Mouse (Mus musculus): ENCODE measurements around the gene Spata3.
"Not testable (repeated sequence)": the region's sequence is repeated elsewhere in the genome, so short reads cannot be mapped to it uniquely, and the experiment has no call there.

The Spata3 gene

DNA sequence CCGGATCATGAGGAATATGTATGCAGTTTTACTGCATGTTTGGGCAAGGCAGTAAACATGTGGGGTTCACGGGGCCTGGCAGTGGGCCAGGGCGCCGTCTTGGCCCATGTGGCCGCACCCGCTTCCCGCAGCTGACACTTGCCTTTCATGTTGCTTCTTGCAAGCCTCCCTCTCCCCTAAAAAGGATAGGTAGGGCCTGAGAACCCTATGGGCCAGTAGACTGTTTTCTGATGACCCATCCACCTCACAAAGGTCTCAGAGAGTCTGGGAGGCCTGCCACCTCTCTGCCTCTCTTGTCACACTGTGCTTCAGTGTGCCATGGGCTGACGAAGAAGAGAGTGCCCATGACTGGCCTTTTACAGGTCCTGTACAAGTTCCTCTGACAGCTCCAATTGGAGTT lies at the start of gene Spata3:
Gene Spata3, plus strand, starts transcription at position 301 of the 400 bp plus-strand sequence.
- no peak for DNase-seq (ENCODE audit: low spot score in 2 of 2)

DNA sequence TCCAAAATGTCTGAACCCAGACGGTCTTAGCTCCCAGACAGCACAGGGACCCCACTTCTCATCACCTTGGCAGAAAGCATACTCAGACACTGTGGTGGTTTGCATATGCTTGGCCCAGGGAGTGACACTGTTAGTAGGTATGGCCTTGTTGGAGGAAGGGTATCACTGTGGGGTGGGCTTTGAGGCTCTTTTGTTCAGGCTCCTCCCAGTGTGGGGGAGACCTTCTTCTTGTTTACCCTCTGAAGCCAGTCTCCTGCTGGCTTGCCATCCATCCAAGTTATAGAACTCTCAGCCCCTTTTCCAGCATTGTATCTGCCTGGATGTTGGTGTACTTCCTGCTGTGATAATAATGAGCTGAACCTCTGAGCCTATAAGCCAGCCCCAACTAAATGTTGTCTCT lies 47.5 kb upstream of the Spata3 start:
- DNase-seq (ENCODE audit: low spot score in 2 of 2), result no peak

DNA sequence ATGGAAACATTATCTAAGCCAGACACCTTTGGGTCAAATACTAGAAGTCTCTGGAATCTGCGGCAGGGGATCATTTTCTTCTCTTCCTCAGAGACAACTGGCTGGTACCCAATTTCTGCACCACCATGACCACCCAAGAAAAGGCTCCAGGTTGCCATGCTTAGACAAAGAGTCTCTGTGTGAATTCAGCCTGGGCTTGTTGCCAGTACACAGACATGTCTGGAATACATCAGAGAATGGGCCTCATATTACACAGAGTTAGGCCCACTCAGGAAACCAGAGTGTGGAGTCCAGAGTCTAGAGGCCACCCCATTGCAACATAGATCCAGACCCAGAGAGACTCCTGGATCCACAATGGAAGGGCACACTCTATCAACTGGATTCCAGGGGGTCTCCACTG lies 47.1 kb upstream of the Spata3 start:
- peak in 1 of 2 experiments; percentile 30 for DNase-seq (ENCODE audit: low spot score in 2 of 2)

DNA sequence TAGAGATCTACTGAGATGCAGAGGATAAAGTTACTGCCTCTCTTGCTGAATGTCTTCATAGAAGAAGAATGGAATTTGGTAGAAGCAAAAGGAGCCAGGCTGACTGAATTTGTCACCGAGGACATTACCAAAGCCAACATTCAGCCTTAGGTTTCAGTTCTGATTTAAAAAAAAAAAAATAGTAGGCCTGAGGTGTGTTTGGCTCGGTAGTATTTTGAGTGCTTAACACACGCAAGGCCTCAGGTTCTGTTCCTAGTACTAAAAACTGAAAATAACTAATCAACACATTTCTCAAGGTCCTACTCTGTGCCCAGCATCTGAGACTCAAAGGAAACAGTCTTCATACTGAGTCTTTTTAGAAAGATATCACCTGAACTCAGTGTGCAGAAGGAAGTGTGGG lies 45.5 kb upstream of the Spata3 start:
- no peak for DNase-seq (ENCODE audit: low spot score in 2 of 2)

DNA sequence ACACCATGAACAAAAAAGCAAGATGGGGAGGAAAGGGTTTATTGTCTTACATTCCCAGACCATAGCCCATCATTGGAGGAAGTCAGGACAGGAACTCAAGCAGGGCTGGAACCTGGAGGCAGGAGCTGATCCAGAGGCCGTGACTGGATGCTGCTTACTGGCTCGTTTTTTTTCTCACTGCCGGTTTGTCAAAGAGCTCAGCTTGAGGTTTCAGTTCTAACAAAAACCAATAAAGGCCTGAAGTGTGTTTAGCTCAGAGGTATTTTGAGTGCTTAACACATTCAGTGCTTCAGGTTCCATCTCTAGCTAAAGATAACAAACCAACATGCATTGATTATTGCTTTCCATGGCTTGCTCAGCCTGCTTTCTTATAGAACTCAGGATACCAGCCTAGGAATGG lies 44.3 kb upstream of the Spata3 start:
- DNase-seq (ENCODE audit: low spot score in 2 of 2), result no peak

DNA sequence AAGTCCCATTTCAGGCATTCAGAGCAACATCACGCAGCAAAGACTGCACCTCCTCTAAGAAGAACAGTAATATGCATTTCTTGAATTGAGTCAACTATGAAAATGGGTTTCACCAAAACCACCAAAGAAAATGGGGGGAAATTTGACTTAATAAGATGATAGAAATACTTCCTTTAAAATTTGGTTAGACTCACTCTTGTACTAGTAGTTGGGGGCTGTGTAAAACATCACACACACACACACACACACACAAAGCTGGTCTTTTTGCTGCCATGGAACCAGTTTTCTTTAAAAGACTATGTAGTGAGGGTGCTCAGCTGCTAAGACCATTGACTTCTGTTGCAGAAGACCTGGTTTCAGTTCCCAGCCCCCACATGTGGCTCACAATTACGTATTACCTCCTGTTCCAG lies 43.1 kb upstream of the Spata3 start:
- no peak for DNase-seq (ENCODE audit: low spot score in 2 of 2)

DNA sequence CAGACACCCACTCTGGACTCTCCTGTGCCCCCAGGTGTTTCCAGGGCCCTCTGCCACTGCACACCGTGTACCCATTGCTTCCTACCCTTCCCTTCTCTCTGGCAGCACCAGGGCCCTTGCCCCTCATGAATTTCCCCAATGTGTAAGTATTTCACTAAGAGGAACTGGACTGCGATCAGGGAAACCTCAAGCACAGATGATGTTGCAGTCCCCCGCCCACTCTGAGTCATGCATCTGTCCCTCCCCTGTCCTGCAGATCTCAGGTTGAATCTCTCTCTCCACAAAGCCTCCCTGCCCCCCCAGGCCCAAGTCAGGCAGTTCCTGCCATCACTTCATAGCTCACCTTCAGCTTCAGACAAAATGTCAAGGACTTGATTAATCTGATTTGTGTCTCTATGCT lies 38.9 kb upstream of the Spata3 start:
- DNase-seq (ENCODE audit: low spot score in 2 of 2), result no peak

DNA sequence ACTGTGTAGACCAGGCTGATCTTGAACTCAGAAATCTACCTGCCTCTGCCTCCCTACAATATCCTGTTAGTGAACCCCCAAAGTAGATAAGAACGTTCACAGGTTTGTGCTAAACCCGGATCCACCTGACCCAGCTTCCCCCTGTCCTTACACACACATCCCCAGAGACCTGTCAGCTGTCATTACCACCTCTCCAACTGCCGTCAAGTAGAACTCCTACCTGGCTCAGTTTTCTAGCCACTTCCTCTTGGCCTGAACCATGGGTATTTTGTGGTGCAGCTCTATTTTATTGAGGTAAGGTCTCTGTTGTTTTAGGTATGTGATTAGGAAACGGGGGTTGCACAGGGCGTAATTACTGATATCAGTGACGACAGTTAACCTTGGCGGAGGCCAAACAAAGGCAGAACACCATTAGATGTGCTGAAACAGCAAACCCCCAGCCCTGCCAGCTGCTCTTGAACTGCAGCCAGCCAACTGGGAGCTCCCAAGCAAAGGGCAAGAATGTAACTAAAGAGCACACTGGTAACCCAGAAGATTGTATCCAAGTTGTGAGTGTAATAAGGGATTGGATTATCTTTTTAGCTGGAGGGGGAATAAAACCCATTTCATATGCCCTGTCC lies 34.8 kb upstream of the Spata3 start:
- no peak for DNase-seq (ENCODE audit: low spot score in 2 of 2)

DNA sequence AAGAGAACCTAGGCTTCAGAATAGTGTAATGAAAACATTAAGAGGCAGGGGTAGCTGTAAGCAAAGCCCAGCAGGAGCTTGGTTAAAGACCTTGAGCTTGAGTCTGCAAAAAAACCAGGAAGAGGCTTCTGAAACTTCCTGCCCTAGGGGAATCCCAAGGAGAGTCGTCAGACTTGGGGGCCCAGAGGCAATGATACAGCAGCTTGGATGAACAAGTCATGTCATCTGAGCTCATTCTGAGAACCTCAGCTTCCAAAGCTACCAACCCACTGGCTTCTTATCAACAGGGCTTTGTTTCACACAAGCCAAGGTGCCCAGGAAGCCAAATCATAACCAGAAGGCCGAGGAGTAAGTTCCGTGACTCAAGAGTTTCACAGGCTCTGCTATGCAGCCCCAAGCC lies 30.8 kb upstream of the Spata3 start:
- no peak for DNase-seq (ENCODE audit: low spot score in 2 of 2)

DNA sequence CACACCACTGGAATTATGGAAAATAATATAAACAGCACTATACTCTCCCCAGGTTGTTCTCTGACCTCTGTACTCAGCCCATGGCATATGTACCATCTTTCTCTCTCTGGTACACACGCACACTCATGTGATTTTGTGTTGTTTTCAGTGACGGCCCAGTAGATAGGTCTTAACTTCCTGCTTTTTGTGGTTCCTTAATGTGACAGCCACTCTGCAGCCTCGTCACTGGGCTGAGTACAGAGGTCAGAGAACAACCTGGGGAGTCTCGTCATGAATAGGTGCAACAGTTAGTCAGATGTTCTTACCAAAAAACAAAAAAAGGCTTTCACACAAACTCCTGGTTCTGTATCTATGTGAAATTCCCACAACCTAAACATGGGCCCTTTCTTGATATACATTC lies 28.3 kb upstream of the Spata3 start:
- DNase-seq (ENCODE audit: low spot score in 2 of 2), result no peak

DNA sequence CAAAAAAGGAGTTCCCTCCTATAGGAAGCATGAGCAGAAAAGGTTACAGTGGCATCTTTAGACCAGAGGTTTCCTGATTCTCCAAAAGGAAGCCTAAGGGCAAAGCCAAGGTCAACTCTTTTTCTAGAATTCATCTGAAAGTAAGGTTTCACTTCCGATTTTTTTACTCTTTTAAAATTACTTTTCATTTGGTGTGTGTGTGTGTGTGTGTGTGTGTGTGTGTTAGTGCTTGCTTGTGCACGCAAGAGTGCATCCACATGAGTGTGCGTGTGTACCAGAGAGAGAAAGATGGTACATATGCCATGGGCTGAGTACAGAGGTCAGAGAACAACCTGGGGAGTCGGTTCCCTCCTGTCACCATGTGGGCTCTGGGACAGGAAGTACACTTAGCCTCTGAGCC lies 27.7 kb upstream of the Spata3 start:
- not testable (repeated sequence) for DNase-seq (ENCODE audit: low spot score in 2 of 2)

DNA sequence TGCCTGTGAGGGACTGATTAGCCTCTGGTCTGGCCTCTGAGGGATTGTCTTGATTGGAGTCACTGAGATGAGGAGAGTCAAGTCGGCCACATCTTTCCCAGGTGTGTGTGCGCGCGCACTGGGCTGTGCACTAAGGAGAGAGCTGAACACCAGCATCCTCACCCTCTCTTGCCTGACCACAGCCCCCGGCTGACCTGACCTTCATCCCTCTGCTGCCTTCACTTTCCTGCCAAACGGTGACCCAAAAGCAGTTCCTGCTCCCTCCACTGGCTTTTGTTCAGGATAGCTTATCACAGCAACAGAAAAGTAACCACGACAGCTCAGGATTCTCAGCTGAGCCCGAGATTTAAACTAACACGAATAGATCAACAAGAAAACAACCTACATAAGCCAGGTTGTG lies 24.4 kb upstream of the Spata3 start:
- DNase-seq (ENCODE audit: low spot score in 2 of 2), result no peak

DNA sequence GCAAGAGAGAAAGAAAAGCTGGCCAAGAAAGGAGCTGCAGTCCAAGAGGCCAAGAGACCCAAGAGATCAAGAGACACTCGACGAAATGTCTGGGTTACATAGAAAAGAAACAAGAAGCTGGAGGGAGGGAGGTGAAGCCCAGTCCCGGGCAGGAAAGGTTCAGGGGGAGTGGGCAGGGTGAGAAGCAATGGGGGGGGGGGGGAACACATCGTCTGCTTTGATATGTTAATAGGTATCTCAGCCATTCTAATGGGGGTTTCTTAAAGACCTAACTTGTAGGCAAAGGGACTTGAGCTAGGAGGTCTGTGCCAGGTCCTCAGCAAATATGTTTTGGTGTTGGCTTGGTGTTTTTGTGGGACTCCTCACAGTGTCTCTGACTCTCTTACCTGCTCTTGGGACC lies 23.1 kb upstream of the Spata3 start:
- no peak for DNase-seq (ENCODE audit: low spot score in 2 of 2)

DNA sequence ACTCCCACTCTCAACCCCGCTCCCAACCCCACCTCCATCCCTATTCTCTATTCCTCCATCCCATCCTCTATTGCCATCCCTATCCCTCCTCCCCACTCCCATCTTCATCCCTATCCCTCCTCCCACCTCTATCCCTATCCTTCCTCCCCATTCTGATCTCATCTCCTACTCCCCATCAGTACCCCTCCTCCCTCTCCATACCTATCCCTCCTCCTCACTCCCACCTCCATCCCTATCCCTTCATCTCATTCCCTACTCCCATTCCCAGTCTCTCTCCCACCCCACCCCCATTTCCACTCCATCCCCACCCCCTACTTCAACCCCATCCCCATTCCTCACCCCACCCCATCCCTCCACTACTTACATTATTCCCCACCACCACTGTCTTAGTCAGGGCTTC lies 19.4 kb upstream of the Spata3 start:
- DNase-seq (ENCODE audit: low spot score in 2 of 2), result no peak

DNA sequence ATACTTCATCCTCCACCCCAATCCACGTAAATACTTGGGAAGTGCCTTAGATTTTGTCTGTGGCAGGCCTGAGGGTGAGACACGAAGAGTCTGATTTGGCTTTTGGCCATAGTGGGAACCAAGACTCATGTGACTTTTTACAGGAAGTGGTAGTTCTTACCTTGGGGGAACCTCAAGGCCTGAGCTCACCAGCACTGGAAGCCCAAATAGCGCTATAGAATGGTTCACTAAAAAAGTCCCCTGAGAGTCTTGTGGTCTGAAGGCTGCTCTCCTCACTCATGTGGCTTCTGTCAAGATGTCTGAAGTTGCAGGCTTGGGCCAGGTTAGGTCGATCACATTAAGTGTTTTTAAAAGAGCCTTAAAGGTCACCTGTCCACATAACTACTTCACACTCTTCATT lies 18.6 kb upstream of the Spata3 start:
- DNase-seq (ENCODE audit: low spot score in 2 of 2), result no peak

DNA sequence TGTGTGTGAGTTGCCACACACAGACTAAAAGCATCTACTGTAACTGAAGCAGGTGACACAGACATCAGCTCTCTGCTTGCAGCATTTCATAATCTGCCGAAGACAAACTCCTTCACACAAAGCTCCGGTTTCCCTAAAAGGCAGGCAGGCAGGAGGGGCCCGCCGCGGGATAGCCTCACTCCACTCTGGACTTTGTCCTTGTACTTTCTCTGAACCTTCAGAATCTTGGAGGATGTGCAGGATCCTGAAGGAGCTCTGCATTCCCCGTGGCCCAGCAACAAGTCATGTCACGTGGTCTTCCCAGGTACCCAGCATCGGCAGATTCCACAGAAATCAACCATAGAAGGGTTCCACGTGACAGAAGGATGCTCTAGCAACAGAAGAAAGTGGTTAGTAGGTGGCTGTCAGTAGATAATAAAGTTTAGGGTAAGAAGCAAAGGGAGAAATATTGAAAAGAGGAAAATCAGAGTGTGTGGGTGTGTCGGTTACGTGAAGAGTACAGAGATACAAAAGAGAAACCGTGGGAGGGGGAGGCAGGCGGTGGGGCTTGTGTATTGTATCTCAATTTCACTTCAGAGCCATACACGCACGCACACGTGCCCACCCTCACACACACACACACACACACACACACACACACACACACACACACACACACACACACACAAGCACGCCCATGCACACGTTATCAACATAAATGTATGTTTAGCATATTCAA lies 16.6 kb upstream of the Spata3 start:
- DNase-seq (ENCODE audit: low spot score in 2 of 2), result peak; percentile 23 to 26

DNA sequence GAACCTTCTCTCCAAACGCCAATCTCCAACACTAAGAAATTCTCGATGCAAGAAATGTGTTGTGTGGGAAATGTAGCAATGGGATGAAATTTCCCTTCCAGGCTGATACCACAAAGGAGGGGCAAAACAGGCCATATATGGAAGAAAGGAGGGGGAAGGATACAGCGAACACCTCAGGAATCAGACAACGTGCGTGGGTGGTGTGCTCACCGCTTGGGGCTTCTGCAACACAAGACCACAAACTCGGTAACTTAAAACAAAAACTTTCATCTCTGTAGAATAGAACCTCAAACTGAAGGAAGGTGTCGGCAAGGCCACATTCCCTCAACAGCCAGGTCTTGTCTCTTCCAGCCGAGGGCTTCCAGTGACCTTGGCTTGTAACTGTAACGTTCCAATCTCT lies 11.1 kb upstream of the Spata3 start:
- DNase-seq (ENCODE audit: low spot score in 2 of 2), result no peak

DNA sequence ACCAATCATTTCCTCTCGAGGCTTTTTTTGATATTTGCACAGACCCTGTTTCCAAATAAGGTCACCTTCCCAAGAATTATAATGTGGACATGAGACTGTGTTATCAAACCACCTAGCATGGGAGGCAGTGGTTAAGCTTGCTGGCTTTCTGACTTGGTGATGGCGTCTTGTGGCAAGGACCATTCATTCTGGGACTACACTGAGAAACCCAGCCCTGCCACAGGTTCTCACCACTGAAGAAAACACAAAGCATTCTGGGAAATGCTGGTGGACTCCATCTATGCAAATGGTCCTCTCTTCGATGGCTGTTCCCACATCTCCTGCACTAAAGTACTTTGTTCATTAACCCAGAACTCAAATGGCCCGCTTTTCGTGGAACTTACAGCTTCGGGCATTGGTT lies 10.6 kb upstream of the Spata3 start:
- DNase-seq (ENCODE audit: low spot score in 2 of 2), result no peak

DNA sequence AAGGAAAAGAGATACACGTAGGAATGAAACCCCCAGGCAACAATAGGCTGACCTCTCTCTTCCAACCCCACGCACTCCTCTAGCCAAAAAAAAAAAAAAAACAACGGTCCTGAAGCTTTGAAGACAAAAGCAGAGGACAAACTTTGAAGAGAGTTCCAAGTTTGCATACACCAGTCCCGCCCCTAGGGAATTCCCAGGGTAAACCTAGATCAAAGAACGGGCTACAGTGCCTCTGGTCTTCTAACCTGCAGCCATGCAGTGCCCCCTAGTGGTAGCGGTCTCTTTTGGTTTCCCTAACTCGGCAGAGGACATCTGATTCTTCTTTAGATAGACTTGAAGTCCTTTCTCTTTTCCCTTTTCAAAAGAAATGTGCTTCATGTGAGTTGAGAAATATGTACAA lies 8.8 kb upstream of the Spata3 start:
- peak; percentile 90 to 93 for DNase-seq (ENCODE audit: low spot score in 2 of 2)

DNA sequence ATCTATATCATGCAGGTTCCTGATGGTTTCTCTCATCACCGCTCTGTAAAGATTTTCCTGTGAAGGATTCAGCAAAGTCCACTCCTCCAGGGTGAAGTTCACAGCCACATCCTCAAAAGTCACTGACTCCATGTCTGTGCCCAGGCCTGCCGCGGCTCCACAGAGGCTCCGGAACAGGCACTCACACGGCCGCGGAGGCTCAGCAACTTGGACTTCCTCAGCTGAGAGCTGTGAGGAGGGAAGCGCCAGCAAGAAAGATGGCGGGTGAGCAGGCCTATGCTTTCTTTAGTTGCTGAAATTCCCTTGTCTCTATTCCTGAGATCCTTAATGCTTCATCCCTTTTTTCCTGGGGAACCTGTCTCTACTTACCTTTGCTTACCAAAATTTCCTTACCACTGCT lies 858 bp upstream of the Spata3 start:
- not testable (repeated sequence) for DNase-seq (ENCODE audit: low spot score in 2 of 2)

DNA sequence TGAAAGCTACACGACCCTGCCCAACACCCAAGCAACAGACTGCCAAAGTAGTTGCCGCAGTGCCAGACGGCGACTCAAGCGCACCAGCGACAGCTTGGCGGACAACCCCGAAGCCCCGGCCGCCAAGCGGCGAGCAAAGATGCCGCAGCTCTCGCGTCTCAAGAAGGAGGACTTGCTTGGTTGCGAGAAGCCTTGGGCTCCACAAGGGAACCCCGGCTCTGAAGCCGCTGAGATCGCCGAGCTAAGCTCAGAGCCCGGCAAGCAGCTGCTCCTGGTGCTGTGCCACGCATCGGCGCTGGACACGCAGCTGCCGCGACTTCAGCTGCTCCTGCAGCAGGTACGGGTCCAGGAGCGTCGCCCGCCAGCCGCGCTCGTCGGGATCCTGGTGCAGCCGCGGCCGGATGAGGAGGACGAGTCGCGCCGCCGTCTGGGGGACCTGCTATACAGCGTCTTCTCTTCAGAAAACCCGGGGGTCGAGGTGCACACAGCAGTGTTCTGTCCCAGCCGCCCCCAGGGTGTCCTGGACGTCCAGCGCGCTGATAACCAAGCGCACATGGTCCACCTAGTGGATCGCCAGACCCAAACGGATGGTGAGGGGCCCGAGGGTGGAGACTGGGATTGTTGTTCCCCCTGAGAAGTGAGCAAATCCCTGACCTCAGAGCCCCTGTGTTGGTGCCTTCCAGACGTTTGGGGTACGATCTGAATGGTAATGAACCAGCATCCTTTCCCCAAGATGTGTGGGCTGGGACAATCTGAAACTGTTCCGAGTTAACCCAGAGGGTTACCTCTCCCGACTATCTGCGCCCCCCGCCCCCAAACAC lies 1.8 kb downstream of the Spata3 start:
- peak; percentile 73 to 74 for DNase-seq (ENCODE audit: low spot score in 2 of 2)

DNA sequence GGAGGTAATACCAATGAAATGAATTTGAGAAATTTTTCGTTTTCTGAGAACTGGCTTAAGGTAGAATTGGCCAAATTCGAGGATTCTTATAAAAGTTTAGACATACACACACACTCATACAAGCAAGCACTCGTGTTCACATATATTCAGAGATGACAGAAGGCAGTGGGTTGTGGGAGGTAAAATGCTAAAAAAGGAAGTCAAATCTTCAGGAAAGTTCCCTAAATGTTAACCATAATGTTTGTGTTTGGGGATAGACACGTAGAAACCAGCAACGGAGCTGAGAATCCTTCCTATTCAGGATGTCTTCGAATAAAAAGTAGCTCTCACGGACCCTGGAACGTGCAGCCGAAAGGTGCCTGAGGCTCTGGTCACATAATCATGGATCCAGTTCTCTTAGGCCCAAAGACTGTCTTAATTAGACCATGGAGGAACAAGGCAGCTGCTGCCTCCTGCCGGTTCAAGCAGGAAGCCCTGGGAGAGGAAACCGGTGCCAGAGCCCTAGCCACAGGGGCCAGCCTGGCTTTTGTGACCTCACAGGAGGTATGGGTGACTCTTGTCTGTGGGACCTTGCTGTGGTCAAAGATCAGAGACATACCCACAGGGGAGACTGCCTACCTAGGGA lies 4.9 kb downstream of the Spata3 start:
- peak; percentile 31 to 62 for DNase-seq (ENCODE audit: low spot score in 2 of 2)
